Mouse (Mus musculus): ENCODE data around the gene Cd300ld3. TPM values are rescaled to one million over a fixed set of nuclear protein-coding genes. Genes with fewer than 3 reads are reported as not detected.
"Not testable (repeated sequence)": the region's sequence is repeated elsewhere in the genome, so short reads cannot be mapped to it uniquely, and the experiment has no call there.

Gene Cd300ld3
- total RNA-seq, 1 experiment from 2014 or later: not detected

GRCm38 (mm10) chr11:115066768-115067167 lies 18.6 kb upstream of the Cd300ld3 start:
- ATAC-seq (replicated peaks in 1 of 2; ENCODE audit: insufficient read depth in 1 of 2, low FRiP score in 2 of 2, low TSS enrichment in 1 of 2, low read depth in 1 of 2, poor library complexity in 2 of 2, severe bottlenecking in 2 of 2): peak in 1 of 2 experiments; percentile 20; a peak in 2 of 4 replicates

- ATAC-seq (replicated peaks in 1 of 2; ENCODE audit: insufficient read depth in 1 of 2, low FRiP score in 2 of 2, low TSS enrichment in 1 of 2, low read depth in 1 of 2, poor library complexity in 2 of 2, severe bottlenecking in 2 of 2): no peak
These were observed 13.9 kb upstream of the Cd300ld3 start, which contains the start of gene Cd300e for GRCm38 (mm10) chr11:115062077-115062476. Gene Cd300e (minus strand): TSS chr11:115062177.

- ATAC-seq (replicated peaks in 1 of 2; ENCODE audit: insufficient read depth in 1 of 2, low FRiP score in 2 of 2, low TSS enrichment in 1 of 2, low read depth in 1 of 2, poor library complexity in 2 of 2, severe bottlenecking in 2 of 2): peak in 1 of 2 experiments; percentile 17; a peak in 1 of 4 replicates
These were observed 11.6 kb upstream of the Cd300ld3 start for GRCm38 (mm10) chr11:115059797-115060196.

- no peak for ATAC-seq (replicated peaks in 1 of 2; ENCODE audit: insufficient read depth in 1 of 2, low FRiP score in 2 of 2, low TSS enrichment in 1 of 2, low read depth in 1 of 2, poor library complexity in 2 of 2, severe bottlenecking in 2 of 2)
These were observed 10.5 kb upstream of the Cd300ld3 start for GRCm38 (mm10) chr11:115058701-115059100.

GRCm38 (mm10) chr11:115054537-115054936 lies 6.3 kb upstream of the Cd300ld3 start:
- ATAC-seq (replicated peaks in 1 of 2; ENCODE audit: insufficient read depth in 1 of 2, low FRiP score in 2 of 2, low TSS enrichment in 1 of 2, low read depth in 1 of 2, poor library complexity in 2 of 2, severe bottlenecking in 2 of 2): no peak

GRCm38 (mm10) chr11:115052991-115053390 lies 4.8 kb upstream of the Cd300ld3 start:
- no peak for ATAC-seq (replicated peaks in 1 of 2; ENCODE audit: insufficient read depth in 1 of 2, low FRiP score in 2 of 2, low TSS enrichment in 1 of 2, low read depth in 1 of 2, poor library complexity in 2 of 2, severe bottlenecking in 2 of 2)

- peak; percentile 69 to 71 for ATAC-seq (replicated peaks in 1 of 2; ENCODE audit: insufficient read depth in 1 of 2, low FRiP score in 2 of 2, low TSS enrichment in 1 of 2, low read depth in 1 of 2, poor library complexity in 2 of 2, severe bottlenecking in 2 of 2)
These were observed 4.0 kb upstream of the Cd300ld3 start for GRCm38 (mm10) chr11:115052206-115052605.

GRCm38 (mm10) chr11:115049282-115049895 lies 1.2 kb upstream of the Cd300ld3 start:
- no peak; a peak in 1 of 4 replicates for ATAC-seq (replicated peaks in 1 of 2; ENCODE audit: insufficient read depth in 1 of 2, low FRiP score in 2 of 2, low TSS enrichment in 1 of 2, low read depth in 1 of 2, poor library complexity in 2 of 2, severe bottlenecking in 2 of 2)

- ATAC-seq (replicated peaks in 1 of 2; ENCODE audit: insufficient read depth in 1 of 2, low FRiP score in 2 of 2, low TSS enrichment in 1 of 2, low read depth in 1 of 2, poor library complexity in 2 of 2, severe bottlenecking in 2 of 2): not testable (repeated sequence)
These were observed 10.5 kb downstream of the Cd300ld3 start, which contains the start of gene Cd300ld5 for GRCm38 (mm10) chr11:115037669-115038068. Gene Cd300ld5 (minus strand): TSS chr11:115037769.

GRCm38 (mm10) chr11:115026912-115027311 lies 21.3 kb downstream of the Cd300ld3 start, which contains the start of gene Cd300ld4:
Gene Cd300ld4 (minus strand): TSS chr11:115027012.
- ATAC-seq (replicated peaks in 1 of 2; ENCODE audit: insufficient read depth in 1 of 2, low FRiP score in 2 of 2, low TSS enrichment in 1 of 2, low read depth in 1 of 2, poor library complexity in 2 of 2, severe bottlenecking in 2 of 2): not testable (repeated sequence)

- ATAC-seq (replicated peaks in 1 of 2; ENCODE audit: insufficient read depth in 1 of 2, low FRiP score in 2 of 2, low TSS enrichment in 1 of 2, low read depth in 1 of 2, poor library complexity in 2 of 2, severe bottlenecking in 2 of 2): not testable (repeated sequence)
These were observed 32.1 kb downstream of the Cd300ld3 start, which contains the start of gene Cd300ld2 for GRCm38 (mm10) chr11:115016093-115016492. Gene Cd300ld2 (minus strand): TSS chr11:115016193.

- ATAC-seq (replicated peaks in 1 of 2; ENCODE audit: insufficient read depth in 1 of 2, low FRiP score in 2 of 2, low TSS enrichment in 1 of 2, low read depth in 1 of 2, poor library complexity in 2 of 2, severe bottlenecking in 2 of 2): peak; percentile 75 to 83
These were observed 44.1 kb downstream of the Cd300ld3 start for GRCm38 (mm10) chr11:115004070-115004469.

GRCm38 (mm10) chr11:115001474-115002040 lies 46.7 kb downstream of the Cd300ld3 start, which contains the start of gene Cd300c2:
Gene Cd300c2 (minus strand): TSS chr11:115001880.
- peak; percentile 42 to 44 for ATAC-seq (replicated peaks in 1 of 2; ENCODE audit: insufficient read depth in 1 of 2, low FRiP score in 2 of 2, low TSS enrichment in 1 of 2, low read depth in 1 of 2, poor library complexity in 2 of 2, severe bottlenecking in 2 of 2)

Other genes starting within 250 kb of the Cd300ld3 start
- not detected in 2 replicates for gene Gpr142, start 249.5 kb downstream of the Cd300ld3 start, total RNA-seq (2017)
- not detected in 2 replicates for gene Gprc5c, start 197.3 kb downstream of the Cd300ld3 start, total RNA-seq (2017)
- 10.7 and 19.2 TPM in 2 replicates for gene Cd300a, start 158.4 kb downstream of the Cd300ld3 start, total RNA-seq (2017)
- 3.5 and 16.8 TPM in 2 replicates for gene Cd300lb, start 114.0 kb downstream of the Cd300ld3 start, total RNA-seq (2017)
- gene Cd300c, start 79.3 kb downstream of the Cd300ld3 start, total RNA-seq (2017): not detected in 2 replicates
- 0.99 and 4.9 TPM in 2 replicates for gene Cd300ld, start 58.5 kb downstream of the Cd300ld3 start, total RNA-seq (2017)
- gene Cd300c2, start 46.5 kb downstream of the Cd300ld3 start, total RNA-seq (2017): 3.1 and 4.4 TPM in 2 replicates
- not detected in 2 replicates for gene Cd300ld2, start 32.2 kb downstream of the Cd300ld3 start, total RNA-seq (2017)
- not detected in 2 replicates for gene Cd300ld4, start 21.4 kb downstream of the Cd300ld3 start, total RNA-seq (2017)
- gene Cd300ld5, start 10.6 kb downstream of the Cd300ld3 start, total RNA-seq (2017): not detected in 2 replicates
- gene Cd300e, start 13.8 kb upstream of the Cd300ld3 start, total RNA-seq (2017): 0.94 TPM in 1 of 2 replicates, not detected in the other
- 79.7 TPM in 2 replicates for gene Rab37, start 43.0 kb upstream of the Cd300ld3 start, total RNA-seq (2017)
- 3.9 and 5.4 TPM in 2 replicates for gene Cd300lf, start 85.6 kb upstream of the Cd300ld3 start, total RNA-seq (2017)
- 70.5 and 71.1 TPM in 2 replicates for gene Slc9a3r1, start 114.9 kb upstream of the Cd300ld3 start, total RNA-seq (2017)
- gene Tmem104, start 139.1 kb upstream of the Cd300ld3 start, total RNA-seq (2017): 3.5 and 4.0 TPM in 2 replicates
- gene Nat9, start 139.4 kb upstream of the Cd300ld3 start, total RNA-seq (2017): 26.6 and 42.7 TPM in 2 replicates
- gene Grin2c, start 218.8 kb upstream of the Cd300ld3 start, total RNA-seq (2017): not detected in 2 replicates
- gene Fdxr, start 228.6 kb upstream of the Cd300ld3 start, total RNA-seq (2017): 19.9 and 22.6 TPM in 2 replicates
- 2.8 and 4.3 TPM in 2 replicates for gene Fads6, start 249.3 kb upstream of the Cd300ld3 start, total RNA-seq (2017)